Mouse (Mus musculus): ENCODE results near the gene Aim2.

DNA sequence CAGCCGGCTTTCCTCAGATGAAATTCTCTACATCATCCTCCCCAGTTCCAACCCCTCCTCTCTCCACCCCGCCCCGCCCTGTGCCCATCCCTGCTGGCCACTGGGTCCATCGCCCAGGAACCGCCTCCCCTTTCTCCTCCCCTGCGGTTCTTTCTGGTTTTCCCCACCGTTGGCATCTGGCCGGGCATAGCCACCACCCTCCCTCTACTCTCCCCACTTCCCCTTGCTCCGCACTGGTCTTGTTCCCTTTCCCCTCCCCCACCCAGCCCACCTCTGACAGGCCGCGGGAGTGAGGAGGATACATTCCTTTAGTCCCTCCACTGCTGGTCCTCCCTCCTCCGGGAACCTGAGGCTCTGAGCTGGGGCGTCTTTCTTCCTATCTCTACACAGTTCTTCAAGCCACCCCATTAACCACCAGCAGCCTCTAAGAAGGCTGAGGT, 15.3 kb downstream of the Aim2 start:
- TF ChIP-seq POLR2A (IDR thresholded peaks at IDR 0.05; ENCODE audit: low read depth, low read length) = no peak
- TF ChIP-seq CTCF (conservative IDR thresholded peaks at IDR 0.05; ENCODE audit: insufficient read depth, insufficient read length, low read depth, low read length) = no peak
